Mouse (Mus musculus): ENCODE results near the gene Itga6.

- no peak for TF ChIP-seq CTCF (IDR thresholded peaks at IDR 0.05; ENCODE audit: extremely low read depth, insufficient read depth, insufficient read length, insufficient replicate concordance)
- TF ChIP-seq POLR2A (IDR thresholded peaks at IDR 0.05; ENCODE audit: low read depth, low read length) = no peak
These were observed at the start of gene Itga6 for GRCm38 (mm10) chr2:71745610-71746374.
